Mouse (Mus musculus) kidney, postnatal 14 days (tissue): ENCODE results near the gene Ptprm.

Experiments
- DNase-seq: peaks from one replicate; pipeline ENCODE4 v3.0.0; 2022; ENCODE audit warnings: mixed read lengths

The Ptprm gene

GRCm38 (mm10) chr17:67209676-67210344 is 144.4 kb downstream of the Ptprm start:
- no peak for DNase-seq

GRCm38 (mm10) chr17:67208600-67208999 is 145.7 kb downstream of the Ptprm start:
- DNase-seq: no peak

DNA sequence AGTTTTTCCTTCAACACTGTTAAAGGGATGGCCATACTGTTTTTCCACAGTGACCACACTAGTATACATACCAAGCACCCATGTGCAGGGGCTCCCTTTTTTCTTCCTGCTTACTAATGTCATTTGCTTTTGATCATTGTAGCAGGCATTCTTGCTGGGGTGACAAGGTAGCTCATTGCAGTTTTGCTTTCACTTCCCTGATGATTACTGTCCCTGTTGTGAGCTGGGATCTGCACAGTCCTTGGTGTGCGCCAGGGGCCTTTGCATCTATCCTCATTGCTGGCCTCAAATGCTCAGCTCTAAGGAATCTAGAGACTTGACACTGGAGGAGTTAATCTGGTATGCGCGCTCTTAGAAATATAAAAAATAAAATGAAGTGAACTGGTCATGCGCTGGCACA is 147.3 kb downstream of the Ptprm start:
- no peak for DNase-seq

DNA sequence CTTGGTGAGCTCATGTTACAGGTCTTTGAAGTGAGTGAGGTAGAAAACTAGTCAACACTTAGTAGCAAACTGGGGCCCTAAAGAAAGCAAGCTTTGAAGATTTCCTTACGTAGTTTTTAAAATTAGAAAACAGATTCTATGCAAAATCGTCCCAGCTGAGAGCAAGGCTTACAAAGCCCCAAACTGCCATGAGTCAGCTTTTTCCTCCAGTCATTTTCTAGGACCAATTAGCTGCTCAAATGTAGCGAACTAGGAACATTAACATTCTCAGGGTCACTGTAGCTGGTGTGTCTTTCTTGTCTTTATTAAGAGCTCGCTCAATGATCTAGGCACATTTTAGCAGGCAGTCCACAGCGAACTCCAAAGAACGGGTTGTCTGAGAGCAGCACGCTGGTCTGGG is 153.1 kb downstream of the Ptprm start:
- DNase-seq: no peak

GRCm38 (mm10) chr17:67193728-67194127 is 160.5 kb downstream of the Ptprm start:
- no peak for DNase-seq

DNA sequence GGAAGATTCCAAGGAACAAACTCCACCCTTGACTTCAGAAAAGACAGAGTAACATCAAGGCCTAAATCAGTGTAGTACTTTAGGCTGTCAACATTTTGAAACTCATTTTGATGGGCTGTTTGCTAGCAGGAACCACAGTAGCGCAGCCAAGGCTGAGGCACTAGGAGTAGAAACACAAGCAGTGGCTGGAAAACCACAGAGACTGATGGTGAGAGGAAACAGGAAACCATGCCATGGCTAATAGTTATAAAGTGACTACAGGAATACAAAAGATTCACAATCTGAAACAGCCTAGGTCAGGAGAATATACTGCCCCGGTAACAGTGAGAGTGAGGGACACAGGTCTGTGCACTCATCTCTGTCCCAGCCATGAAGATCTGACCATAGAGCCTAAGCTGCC is 165.7 kb downstream of the Ptprm start:
- no peak for DNase-seq

DNA sequence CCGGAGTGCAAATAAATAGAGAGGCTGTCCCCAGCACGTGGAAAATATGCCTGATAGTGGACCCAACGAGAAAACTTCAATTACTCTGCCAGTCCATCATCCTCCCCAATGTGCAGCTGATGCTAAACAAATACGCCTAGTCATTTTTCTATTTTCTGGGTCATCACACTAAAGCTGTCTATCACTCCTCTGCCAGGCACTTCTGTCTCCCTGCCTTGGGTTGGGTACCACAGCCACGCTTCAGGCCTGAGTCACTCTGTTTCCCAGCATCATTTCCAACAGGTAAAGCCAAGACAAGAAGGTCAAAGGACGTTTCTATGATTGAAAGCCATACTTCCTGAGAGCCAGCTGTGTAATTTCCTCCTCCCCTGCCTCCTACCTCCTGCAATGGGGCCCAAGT is 167.4 kb downstream of the Ptprm start:
- DNase-seq: no peak

DNA sequence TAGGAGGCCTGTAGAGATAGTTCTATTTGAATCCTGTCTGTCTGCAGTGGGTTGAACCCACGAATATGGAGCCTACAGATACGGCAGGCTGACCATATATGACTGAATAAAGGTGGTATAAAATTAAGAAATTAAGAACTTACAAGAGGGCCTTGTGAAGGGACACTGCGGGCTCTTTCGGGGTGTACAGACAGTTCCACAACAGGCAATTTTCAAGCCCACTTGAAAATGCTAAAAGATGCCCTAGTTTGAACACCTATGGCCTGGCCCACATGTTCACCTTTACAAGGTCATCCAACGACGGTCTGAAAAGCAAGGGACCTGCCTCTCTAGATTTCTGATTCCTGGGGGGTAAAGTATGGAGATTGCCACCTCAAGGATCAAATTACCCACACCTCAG is 168.3 kb downstream of the Ptprm start:
- DNase-seq: no peak

DNA sequence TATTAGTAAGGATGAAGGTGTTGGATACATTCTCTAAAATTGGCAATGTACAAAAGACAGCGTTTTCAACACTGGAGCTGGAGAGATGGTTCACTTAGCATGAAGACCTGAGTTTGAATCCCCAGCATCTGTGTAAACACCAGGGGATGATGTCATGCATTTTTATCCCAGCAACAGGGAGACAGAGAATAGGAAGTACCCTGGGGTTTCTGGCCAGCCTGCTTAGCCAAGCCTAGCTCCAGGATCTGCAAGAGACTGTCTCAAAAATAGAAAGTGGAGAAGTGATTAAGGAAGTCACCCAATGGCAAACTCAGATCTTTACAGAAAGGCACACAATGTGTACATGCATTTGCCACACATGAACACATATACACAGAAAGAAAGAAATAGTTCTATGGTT is 174.8 kb downstream of the Ptprm start:
- DNase-seq: no peak

DNA sequence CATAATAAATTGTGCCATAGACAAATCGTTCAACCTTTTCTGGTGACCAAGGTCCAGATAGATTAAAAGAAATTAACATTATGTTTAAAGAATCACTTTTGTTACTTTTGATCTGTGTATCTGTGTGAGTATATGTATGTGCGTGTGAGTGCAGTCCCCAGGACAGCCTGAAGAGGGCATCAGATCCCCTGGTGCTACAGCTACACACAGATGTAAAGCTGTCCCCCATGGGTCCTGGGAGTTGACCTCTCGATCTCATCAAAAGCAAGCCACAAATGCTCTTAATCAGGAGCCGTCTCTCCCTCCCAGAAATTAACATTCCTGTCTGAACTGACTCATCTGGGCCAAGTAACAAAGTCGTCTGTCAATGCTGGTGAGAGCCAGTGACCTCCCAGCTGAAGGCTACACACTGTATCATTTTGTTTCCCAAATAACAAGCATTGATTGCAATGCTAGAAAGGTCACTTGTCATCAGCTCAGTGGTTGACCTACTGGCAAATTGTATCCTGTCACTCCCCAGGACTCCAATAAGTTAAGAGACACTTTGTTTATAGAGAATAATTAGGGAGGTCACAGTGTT is 175.5 kb downstream of the Ptprm start:
- no peak for DNase-seq

GRCm38 (mm10) chr17:67175836-67176235 is 178.4 kb downstream of the Ptprm start:
- peak; percentile 55 for DNase-seq

DNA sequence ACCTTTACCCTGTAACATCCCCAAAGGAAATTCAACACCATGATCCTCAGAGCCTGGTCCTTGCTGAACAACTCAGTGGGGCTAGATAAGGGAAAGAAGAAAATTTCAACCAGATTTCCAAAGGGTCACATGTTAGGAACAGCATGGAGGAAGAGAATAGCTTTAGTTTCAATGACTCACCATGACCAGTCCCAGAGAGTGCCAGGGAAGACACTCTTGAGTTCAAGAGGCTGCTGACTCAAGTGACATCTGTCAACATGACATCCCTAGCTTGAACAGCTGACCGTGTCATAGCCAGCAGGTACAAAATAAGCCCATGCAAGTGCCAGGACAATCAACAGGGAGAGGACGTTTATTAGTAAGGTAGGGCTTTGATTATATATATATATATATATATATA is 182.9 kb downstream of the Ptprm start:
- DNase-seq: no peak

- DNase-seq: peak; percentile 49
Measured at GRCm38 (mm10) chr17:67170696-67171095, 183.6 kb downstream of the Ptprm start.

- no peak for DNase-seq
Measured at GRCm38 (mm10) chr17:67165876-67166275, 188.4 kb downstream of the Ptprm start.

DNA sequence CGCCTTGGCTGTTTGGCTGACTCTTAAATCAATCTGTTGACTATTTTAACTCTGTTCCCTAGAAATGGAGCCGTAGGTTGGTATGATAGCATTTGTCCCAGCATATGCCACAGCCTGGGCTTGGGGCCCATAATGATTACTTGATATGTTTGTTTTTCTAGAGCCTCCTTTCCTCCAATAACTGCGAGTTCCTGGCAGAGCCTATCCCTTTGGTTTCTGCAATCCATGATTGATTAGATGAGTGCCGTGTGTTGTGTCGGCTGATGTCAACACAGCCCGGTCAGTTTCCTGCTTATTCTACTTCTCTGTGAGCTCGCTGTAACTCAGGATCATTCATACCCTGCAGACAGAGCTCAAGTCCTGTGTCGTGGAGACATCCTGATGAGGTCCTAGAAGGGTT is 194.6 kb downstream of the Ptprm start:
- no peak for DNase-seq

GRCm38 (mm10) chr17:67157089-67157752 is 197.0 kb downstream of the Ptprm start:
- no peak for DNase-seq

GRCm38 (mm10) chr17:67152218-67152617 is 202.0 kb downstream of the Ptprm start:
- no peak for DNase-seq

GRCm38 (mm10) chr17:67150441-67150840 is 203.8 kb downstream of the Ptprm start:
- DNase-seq: no peak

DNA sequence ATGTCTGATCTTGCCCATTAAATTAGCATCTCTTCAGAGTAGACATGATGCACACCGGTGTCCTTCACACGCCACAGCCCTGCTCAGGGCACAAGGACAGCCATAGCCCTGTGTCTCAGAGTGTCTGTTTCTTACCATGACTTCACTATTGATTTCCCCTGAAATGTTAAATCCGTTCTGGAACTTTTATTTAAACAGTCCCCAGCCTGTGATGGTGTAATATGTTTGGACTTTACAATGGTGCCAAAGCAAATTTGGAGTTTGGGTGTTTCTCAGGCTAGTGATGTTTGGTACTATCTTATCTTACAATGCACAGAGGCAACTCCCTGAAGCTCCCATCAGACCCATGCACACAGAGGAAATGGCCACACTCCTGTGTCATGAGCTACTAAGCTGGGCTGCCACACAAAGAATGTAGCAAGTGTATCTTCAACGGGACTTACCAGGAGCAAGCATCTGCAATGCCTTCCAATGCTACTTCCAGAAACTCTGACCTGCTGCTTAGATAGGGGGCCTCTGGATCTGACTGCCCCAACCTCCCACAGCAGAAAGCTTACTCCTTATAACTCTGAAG is 212.0 kb downstream of the Ptprm start:
- no peak for DNase-seq

- no peak for DNase-seq
Measured at GRCm38 (mm10) chr17:67140502-67140901, 213.8 kb downstream of the Ptprm start.

GRCm38 (mm10) chr17:67138981-67139380 is 215.3 kb downstream of the Ptprm start:
- no peak for DNase-seq

DNA sequence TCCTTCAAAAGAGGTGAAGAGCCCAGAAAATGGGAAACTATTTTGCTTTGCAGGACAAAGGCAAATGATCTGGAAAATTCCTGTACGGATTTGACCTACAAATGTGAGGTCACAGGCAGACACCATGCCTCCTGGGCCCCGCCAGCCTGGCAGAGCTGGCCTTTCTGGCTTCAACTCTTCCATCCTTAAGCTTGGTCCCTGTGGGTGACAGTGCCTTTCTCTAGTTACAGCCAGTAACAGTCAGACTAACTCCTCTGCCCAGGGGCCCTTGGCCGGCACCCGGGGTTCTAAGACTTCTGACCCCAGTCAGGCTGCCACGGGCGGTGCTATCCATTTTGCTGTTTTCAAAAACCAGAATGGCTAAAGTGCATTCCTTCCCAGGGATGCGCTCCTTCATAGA is 217.4 kb downstream of the Ptprm start:
- no peak for DNase-seq

GRCm38 (mm10) chr17:67136421-67136820 is 217.8 kb downstream of the Ptprm start:
- DNase-seq: no peak

- no peak for DNase-seq
Measured at GRCm38 (mm10) chr17:67134235-67134634, 220.0 kb downstream of the Ptprm start.
